Mouse (Mus musculus): Measurements from ENCODE around the gene Thbs1. TPM values are rescaled to one million over a fixed set of nuclear protein-coding genes. Genes with fewer than 3 reads are reported as not detected.

Gene Thbs1
- polyA plus RNA-seq, 1 experiment, result 57.5 TPM

- H3K79me2 ChIP-seq (ENCODE audit: control insufficient read depth, insufficient read depth), result no peaks in the 10 kb centered on the region
- H3K4me2 ChIP-seq (ENCODE audit: low read depth), result no peak overlapping the region
- TF ChIP-seq CEBPB (IDR thresholded peaks at IDR 0.05; ENCODE audit: insufficient read depth, poor library complexity, severe bottlenecking), result no peak
- TF ChIP-seq MAX (IDR thresholded peaks at IDR 0.05; ENCODE audit: low read depth), result no peak
- no peak for TF ChIP-seq USF1 (IDR thresholded peaks at IDR 0.05; ENCODE audit: low read depth)
- no peak for TF ChIP-seq TCF3 (IDR thresholded peaks at IDR 0.05; ENCODE audit: insufficient read length, low read depth)
- TF ChIP-seq MYOD1 (IDR thresholded peaks at IDR 0.05; ENCODE audit: control insufficient read depth in 1 of 3, insufficient read length in 2 of 3, low read depth in 2 of 3), result no peak
- TF ChIP-seq POLR2AphosphoS2 (IDR thresholded peaks at IDR 0.05; ENCODE audit: insufficient read length, low read depth), result no peak
- TF ChIP-seq MYOG (IDR thresholded peaks at IDR 0.05; ENCODE audit: control insufficient read depth in 1 of 3, insufficient read depth in 1 of 3, insufficient read length in 2 of 3, low read depth in 2 of 3), result no peak
- TF ChIP-seq E2F4 (IDR thresholded peaks at IDR 0.05; ENCODE audit: insufficient read depth), result no peak
- no peak for TF ChIP-seq TCF12 (IDR thresholded peaks at IDR 0.05; ENCODE audit: insufficient read depth, poor library complexity, severe bottlenecking)
- TF ChIP-seq POLR2A (IDR thresholded peaks at IDR 0.05; ENCODE audit: insufficient read length, low read depth), result no peak
- TF ChIP-seq REST (IDR thresholded peaks at IDR 0.05; ENCODE audit: insufficient read depth, insufficient read length), result no peak
- TF ChIP-seq SRF (IDR thresholded peaks at IDR 0.05; ENCODE audit: control insufficient read depth, insufficient read length, low read depth), result no peak
- no peak overlapping the region for H3K4me3 ChIP-seq
- no peak overlapping the region for H3ac ChIP-seq (ENCODE audit: control insufficient read depth, insufficient read length)
- H3K36me3 ChIP-seq (ENCODE audit: control insufficient read depth, insufficient read depth), result no peaks in the 10 kb centered on the region
- no peaks in the 10 kb centered on the region for H3K27me3 ChIP-seq (ENCODE audit: control insufficient read depth, insufficient read depth, insufficient read length)
Measured at GRCm38 (mm10) chr2:118083652-118084051, 28.0 kb upstream of the Thbs1 start.

GRCm38 (mm10) chr2:118084693-118085092 lies 27.0 kb upstream of the Thbs1 start:
- no peak overlapping the region for H3ac ChIP-seq (ENCODE audit: control insufficient read depth, insufficient read length)
- H3K27me3 ChIP-seq (ENCODE audit: control insufficient read depth, insufficient read depth, insufficient read length), result no peaks in the 10 kb centered on the region
- no peaks in the 10 kb centered on the region for H3K36me3 ChIP-seq (ENCODE audit: control insufficient read depth, insufficient read depth)
- TF ChIP-seq E2F4 (IDR thresholded peaks at IDR 0.05; ENCODE audit: insufficient read depth) (no peak), MYOD1 (IDR thresholded peaks at IDR 0.05; ENCODE audit: control insufficient read depth in 1 of 3, insufficient read length in 2 of 3, low read depth in 2 of 3) (no peak), TCF3 (IDR thresholded peaks at IDR 0.05; ENCODE audit: insufficient read length, low read depth) (no peak)
- H3K4me2 ChIP-seq (ENCODE audit: low read depth), result no peak overlapping the region
- no peaks in the 10 kb centered on the region for H3K79me2 ChIP-seq (ENCODE audit: control insufficient read depth, insufficient read depth)
- H3K4me3 ChIP-seq, result no peak overlapping the region

GRCm38 (mm10) chr2:118085647-118086046 lies 26.0 kb upstream of the Thbs1 start:
- Histone ChIP-seq H3K27me3 (ENCODE audit: control insufficient read depth, insufficient read depth, insufficient read length) (no peaks in the 10 kb centered on the region), H3K79me2 (ENCODE audit: control insufficient read depth, insufficient read depth) (no peaks in the 10 kb centered on the region), H3ac (ENCODE audit: control insufficient read depth, insufficient read length) (no peak overlapping the region), H3K4me3 (no peak overlapping the region), H3K36me3 (ENCODE audit: control insufficient read depth, insufficient read depth) (no peaks in the 10 kb centered on the region), H3K4me2 (ENCODE audit: low read depth) (no peak overlapping the region)
- TF ChIP-seq MYOG (IDR thresholded peaks at IDR 0.05; ENCODE audit: control insufficient read depth in 1 of 3, insufficient read depth in 1 of 3, insufficient read length in 2 of 3, low read depth in 2 of 3), result no peak
- no peak for TF ChIP-seq POLR2AphosphoS2 (IDR thresholded peaks at IDR 0.05; ENCODE audit: insufficient read length, low read depth)
- TF ChIP-seq TCF3 (IDR thresholded peaks at IDR 0.05; ENCODE audit: insufficient read length, low read depth), result no peak
- TF ChIP-seq MYOD1 (IDR thresholded peaks at IDR 0.05; ENCODE audit: control insufficient read depth in 1 of 3, insufficient read length in 2 of 3, low read depth in 2 of 3), result no peak
- no peak for TF ChIP-seq MAX (IDR thresholded peaks at IDR 0.05; ENCODE audit: low read depth)
- TF ChIP-seq REST (IDR thresholded peaks at IDR 0.05; ENCODE audit: insufficient read depth, insufficient read length), result no peak
- TF ChIP-seq SRF (IDR thresholded peaks at IDR 0.05; ENCODE audit: control insufficient read depth, insufficient read length, low read depth), result no peak
- no peak for TF ChIP-seq CEBPB (IDR thresholded peaks at IDR 0.05; ENCODE audit: insufficient read depth, poor library complexity, severe bottlenecking)
- no peak for TF ChIP-seq TCF12 (IDR thresholded peaks at IDR 0.05; ENCODE audit: insufficient read depth, poor library complexity, severe bottlenecking)
- no peak for TF ChIP-seq POLR2A (IDR thresholded peaks at IDR 0.05; ENCODE audit: insufficient read length, low read depth)
- no peak for TF ChIP-seq E2F4 (IDR thresholded peaks at IDR 0.05; ENCODE audit: insufficient read depth)
- TF ChIP-seq USF1 (IDR thresholded peaks at IDR 0.05; ENCODE audit: low read depth), result no peak

GRCm38 (mm10) chr2:118087044-118087726 lies 24.5 kb upstream of the Thbs1 start:
- Histone ChIP-seq H3ac (ENCODE audit: control insufficient read depth, insufficient read length) (no peak overlapping the region), H3K79me2 (ENCODE audit: control insufficient read depth, insufficient read depth) (no peaks in the 10 kb centered on the region), H3K36me3 (ENCODE audit: control insufficient read depth, insufficient read depth) (no peaks in the 10 kb centered on the region), H3K27me3 (ENCODE audit: control insufficient read depth, insufficient read depth, insufficient read length) (no peaks in the 10 kb centered on the region), H3K4me2 (ENCODE audit: low read depth) (no peak overlapping the region), H3K4me3 (no peak overlapping the region)
- TF ChIP-seq MAX (IDR thresholded peaks at IDR 0.05; ENCODE audit: low read depth) (no peak), POLR2AphosphoS2 (IDR thresholded peaks at IDR 0.05; ENCODE audit: insufficient read length, low read depth) (no peak), MYOD1 (IDR thresholded peaks at IDR 0.05; ENCODE audit: control insufficient read depth in 1 of 3, insufficient read length in 2 of 3, low read depth in 2 of 3) (no peak)

- no peaks in the 10 kb centered on the region for H3K36me3 ChIP-seq (ENCODE audit: control insufficient read depth, insufficient read depth)
- H3K4me2 ChIP-seq (ENCODE audit: low read depth), result no peak overlapping the region
- H3K27me3 ChIP-seq (ENCODE audit: control insufficient read depth, insufficient read depth, insufficient read length), result no peaks in the 10 kb centered on the region
- no peak overlapping the region for H3K4me3 ChIP-seq
- H3K79me2 ChIP-seq (ENCODE audit: control insufficient read depth, insufficient read depth), result no peaks in the 10 kb centered on the region
- TF ChIP-seq POLR2A (IDR thresholded peaks at IDR 0.05; ENCODE audit: insufficient read length, low read depth) (no peak), TCF12 (IDR thresholded peaks at IDR 0.05; ENCODE audit: insufficient read depth, poor library complexity, severe bottlenecking) (no peak), USF1 (IDR thresholded peaks at IDR 0.05; ENCODE audit: low read depth) (no peak), MAX (IDR thresholded peaks at IDR 0.05; ENCODE audit: low read depth) (no peak), REST (IDR thresholded peaks at IDR 0.05; ENCODE audit: insufficient read depth, insufficient read length) (no peak), E2F4 (IDR thresholded peaks at IDR 0.05; ENCODE audit: insufficient read depth) (no peak), SRF (IDR thresholded peaks at IDR 0.05; ENCODE audit: control insufficient read depth, insufficient read length, low read depth) (no peak), MYOG (IDR thresholded peaks at IDR 0.05; ENCODE audit: control insufficient read depth in 1 of 3, insufficient read depth in 1 of 3, insufficient read length in 2 of 3, low read depth in 2 of 3) (no peak), MYOD1 (IDR thresholded peaks at IDR 0.05; ENCODE audit: control insufficient read depth in 1 of 3, insufficient read length in 2 of 3, low read depth in 2 of 3) (no peak), TCF3 (IDR thresholded peaks at IDR 0.05; ENCODE audit: insufficient read length, low read depth) (no peak), POLR2AphosphoS2 (IDR thresholded peaks at IDR 0.05; ENCODE audit: insufficient read length, low read depth) (no peak)
- H3ac ChIP-seq (ENCODE audit: control insufficient read depth, insufficient read length), result no peak overlapping the region
Measured at GRCm38 (mm10) chr2:118091226-118091625, 20.4 kb upstream of the Thbs1 start.

All from myocyte (in vitro differentiated cells).